In the genomic region with DNA sequence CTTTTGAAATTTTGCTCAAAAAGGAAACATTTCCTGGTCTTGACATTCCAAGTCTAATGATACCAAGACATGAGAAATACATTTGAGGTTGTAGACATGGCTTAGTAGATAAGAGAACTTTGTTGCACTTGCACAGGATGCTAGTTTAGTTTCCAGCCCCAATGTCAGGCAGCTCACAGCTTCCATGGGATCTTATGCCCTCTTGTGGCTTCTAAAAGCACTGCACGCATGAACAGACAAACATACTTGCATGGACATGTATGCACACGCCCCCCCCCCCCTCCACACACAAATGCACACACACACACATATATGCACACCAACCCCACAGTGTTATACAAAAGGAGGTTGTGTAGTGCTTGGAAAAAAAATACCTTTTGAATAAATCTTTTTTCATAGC, we compare ENCODE assay signal across 8 mouse cellular contexts. TPM values are rescaled to one million over a fixed set of nuclear protein-coding genes. Genes with fewer than 3 reads are reported as not detected.
A peak's percentile ranks its signal among the peaks of the same experiment; 100 is the strongest.
DNase-seq lines count a peak whose midpoint lies in the region; ATAC-seq and TF ChIP-seq lines count a peak whose summit lies in the region.

No protein-coding gene starts in this region.

- H3K27me3 ChIP-seq in kidney, embryonic 16.5 days (ENCODE audit: insufficient read depth, low read length), result no peaks in the 10 kb centered on the region
- H3K27me3 ChIP-seq in forebrain, embryonic 16.5 days (replicated peaks; ENCODE audit: control insufficient read depth, insufficient read depth, low read length), result no peaks in the 10 kb centered on the region

- no peaks in the 10 kb centered on the region for H3K36me3 ChIP-seq in kidney, embryonic 16.5 days (ENCODE audit: insufficient read depth, low read length)
- no peaks in the 10 kb centered on the region for H3K36me3 ChIP-seq in forebrain, embryonic 16.5 days (ENCODE audit: control insufficient read depth, insufficient read depth)

- WGBS in kidney, embryonic 16.5 days, result 71% methylated on average over 2 of the region's 2 CpGs
- 91% methylated on average over 2 of the region's 2 CpGs for WGBS in forebrain, embryonic 16.5 days

- no peak overlapping the region for H3K4me3 ChIP-seq in kidney, embryonic 16.5 days (ENCODE audit: low read length)
- no peak overlapping the region for H3K4me3 ChIP-seq in embryonic fibroblast, embryonic 13.5 days (ENCODE audit: insufficient read depth, low read length)
- no peak overlapping the region for H3K4me3 ChIP-seq in forebrain, embryonic 16.5 days (replicated peaks; ENCODE audit: low read length)

- H3K9ac ChIP-seq in kidney, embryonic 16.5 days (replicated peaks; ENCODE audit: low read length), result no peak overlapping the region
- no peak overlapping the region for H3K9ac ChIP-seq in forebrain, embryonic 16.5 days (replicated peaks; ENCODE audit: low read depth, low read length)

- TF ChIP-seq POLR2A in embryonic fibroblast, embryonic 13.5 days (IDR thresholded peaks at IDR 0.05; ENCODE audit: low read depth, low read length), result no peak

- H3K27ac ChIP-seq in kidney, embryonic 16.5 days (ENCODE audit: low read length), result no peak overlapping the region
- no peak overlapping the region for H3K27ac ChIP-seq in embryonic fibroblast, embryonic 13.5 days (ENCODE audit: insufficient read depth, low read length)
- H3K27ac ChIP-seq in forebrain, embryonic 16.5 days (ENCODE audit: low read length), result no peak overlapping the region

- peak; percentile 10 to 29 for DNase-seq in kidney, postnatal 36 days
- peak; percentile 60 for DNase-seq in MEL-GATA-1-ER (ENCODE audit: extremely low read depth, low read depth)
- DNase-seq in naive thymus-derived CD4-positive, alpha-beta T cell, adult 2 months (ENCODE audit: low read depth), result peak; percentile 53
- no peak for DNase-seq in cerebellum, adult 9-11 months
- no peak for DNase-seq in frontal cortex, postnatal 14 days (ENCODE audit: low spot score in 2 of 2)

- no peak for ATAC-seq in kidney, embryonic 16.5 days (ENCODE audit: low FRiP score, low TSS enrichment)
- ATAC-seq in forebrain, embryonic 16.5 days, result no peak

- no peaks in the 10 kb centered on the region for H3K9me3 ChIP-seq in kidney, embryonic 16.5 days (ENCODE audit: low read length)
- H3K9me3 ChIP-seq in forebrain, embryonic 16.5 days (ENCODE audit: control insufficient read depth, low read length), result no peaks in the 10 kb centered on the region

- TF ChIP-seq CTCF in embryonic fibroblast, embryonic 13.5 days (IDR thresholded peaks at IDR 0.05; ENCODE audit: borderline replicate concordance, insufficient read depth, low read length), result 0 out of 2 replicates have a peak, but pooled peaks have one; percentile 2

- H3K4me1 ChIP-seq in kidney, embryonic 16.5 days (ENCODE audit: insufficient read depth, low read length), result no peaks in the 10 kb centered on the region
- no peaks in the 10 kb centered on the region for H3K4me1 ChIP-seq in embryonic fibroblast, embryonic 13.5 days (ENCODE audit: control insufficient read depth, insufficient read depth, low read length)
- H3K4me1 ChIP-seq in forebrain, embryonic 16.5 days (replicated peaks; ENCODE audit: control insufficient read depth, insufficient read depth, low read length), result no peaks in the 10 kb centered on the region

- no peak overlapping the region for H3K4me2 ChIP-seq in kidney, embryonic 16.5 days (replicated peaks; ENCODE audit: low read depth, low read length)
- H3K4me2 ChIP-seq in forebrain, embryonic 16.5 days (ENCODE audit: low read length), result no peak overlapping the region

RNA-seq across cellular contexts. Expression of gene Glrx2, which starts 14.8 kb away (rescaled TPM):
- polyA plus RNA-seq in kidney, embryonic 16.5 days (2015; fragmentation: Nextera tagmentation; extraction: Ambion mirVana), result 76.0 and 85.4 TPM in 2 replicates
- polyA plus RNA-seq in embryonic fibroblast, embryonic 13.5 days (2011; ENCODE audit: insufficient read length, low read depth, missing spikeins), result 64.8 and 71.2 TPM in 2 replicates
- 144 and 160 TPM in 2 replicates for polyA plus RNA-seq in forebrain, embryonic 16.5 days (2015; fragmentation: Nextera tagmentation; extraction: Ambion mirVana)

RNA-seq across cellular contexts. Expression of gene Cdc73, which starts 28.2 kb away (rescaled TPM):
- polyA plus RNA-seq in kidney, embryonic 16.5 days (2015; fragmentation: Nextera tagmentation; extraction: Ambion mirVana), result 11.5 and 18.5 TPM in 2 replicates
- polyA plus RNA-seq in embryonic fibroblast, embryonic 13.5 days (2011; ENCODE audit: insufficient read length, low read depth, missing spikeins), result 72.1 and 74.3 TPM in 2 replicates
- 25.4 and 29.0 TPM in 2 replicates for polyA plus RNA-seq in forebrain, embryonic 16.5 days (2015; fragmentation: Nextera tagmentation; extraction: Ambion mirVana)

RNA-seq across cellular contexts. Expression of gene Trove2, which starts 46.0 kb away (rescaled TPM):
- polyA plus RNA-seq in kidney, embryonic 16.5 days (2015; fragmentation: Nextera tagmentation; extraction: Ambion mirVana), result 16.2 and 18.1 TPM in 2 replicates
- polyA plus RNA-seq in embryonic fibroblast, embryonic 13.5 days (2011; ENCODE audit: insufficient read length, low read depth, missing spikeins), result 23.2 and 24.7 TPM in 2 replicates
- polyA plus RNA-seq in forebrain, embryonic 16.5 days (2015; fragmentation: Nextera tagmentation; extraction: Ambion mirVana), result 53.1 and 63.4 TPM in 2 replicates

RNA-seq across cellular contexts. Expression of gene Uchl5, which starts 46.2 kb away (rescaled TPM):
- 88.5 and 99.1 TPM in 2 replicates for polyA plus RNA-seq in kidney, embryonic 16.5 days (2015; fragmentation: Nextera tagmentation; extraction: Ambion mirVana)
- 39.4 and 43.1 TPM in 2 replicates for polyA plus RNA-seq in embryonic fibroblast, embryonic 13.5 days (2011; ENCODE audit: insufficient read length, low read depth, missing spikeins)
- 70.5 and 72.9 TPM in 2 replicates for polyA plus RNA-seq in forebrain, embryonic 16.5 days (2015; fragmentation: Nextera tagmentation; extraction: Ambion mirVana)

Comparison
In these comparisons a context has a peak if more than half of its experiments do, and no peak if none do; other contexts are left out.
1. DNase-seq: peak in kidney, postnatal 36 days (2 of 2), MEL-GATA-1-ER (single experiment) and naive thymus-derived CD4-positive, alpha-beta T cell, adult 2 months (single experiment); none in cerebellum, adult 9-11 months (single experiment) and frontal cortex, postnatal 14 days (0 of 2).